Mouse (Mus musculus) bone marrow, adult 2 months (tissue): Measurements from ENCODE around the gene Hist1h2ac.

Source experiments
- CTCF ChIP-seq: fragments of 200-500 bp; IDR thresholded peaks from 2 replicates; pipeline ENCODE4 v1.5.1; 2011; ENCODE audit warnings: low read length, control low read depth; ENCODE audit not compliant: control insufficient read depth, insufficient read depth
- POLR2A ChIP-seq: fragments of 200-500 bp; IDR thresholded peaks from 2 replicates; pipeline ENCODE4 v1.6.1; 2011; ENCODE audit warnings: low read depth, mild to moderate bottlenecking, control low read depth, low read length, borderline replicate concordance; ENCODE audit not compliant: control insufficient read depth

DNA sequence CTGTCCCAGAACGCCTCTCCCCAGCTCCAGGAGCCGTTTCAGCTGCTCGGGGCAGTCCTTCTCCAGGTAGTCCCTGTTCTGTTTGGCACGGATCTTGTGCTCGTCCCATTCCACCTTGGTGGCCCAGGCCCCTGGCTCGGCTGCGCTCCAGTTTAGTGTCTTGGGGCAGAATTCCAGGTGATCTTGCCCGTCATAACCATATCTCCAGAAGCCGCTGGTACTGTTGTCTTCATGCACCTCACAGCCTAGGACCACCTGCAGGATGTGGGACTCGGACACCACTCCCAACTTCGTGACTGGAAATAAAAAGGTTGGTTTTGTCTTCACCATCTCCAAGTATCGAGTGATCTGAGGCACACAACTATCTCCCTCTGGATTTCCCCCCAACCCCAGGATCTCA is 23.0 kb upstream of the Hist1h2ac start:
- TF ChIP-seq CTCF (no peak), POLR2A (no peak)
